Mouse (Mus musculus) retina, embryonic 14.5 days (tissue): ENCODE results near the gene Ksr1.

ENCODE experiments used
- DNase-seq: peaks from one replicate; pipeline ENCODE4 v3.0.0-alpha.2; 2015; ENCODE audit warnings: low spot score

Ksr1 gene

DNA sequence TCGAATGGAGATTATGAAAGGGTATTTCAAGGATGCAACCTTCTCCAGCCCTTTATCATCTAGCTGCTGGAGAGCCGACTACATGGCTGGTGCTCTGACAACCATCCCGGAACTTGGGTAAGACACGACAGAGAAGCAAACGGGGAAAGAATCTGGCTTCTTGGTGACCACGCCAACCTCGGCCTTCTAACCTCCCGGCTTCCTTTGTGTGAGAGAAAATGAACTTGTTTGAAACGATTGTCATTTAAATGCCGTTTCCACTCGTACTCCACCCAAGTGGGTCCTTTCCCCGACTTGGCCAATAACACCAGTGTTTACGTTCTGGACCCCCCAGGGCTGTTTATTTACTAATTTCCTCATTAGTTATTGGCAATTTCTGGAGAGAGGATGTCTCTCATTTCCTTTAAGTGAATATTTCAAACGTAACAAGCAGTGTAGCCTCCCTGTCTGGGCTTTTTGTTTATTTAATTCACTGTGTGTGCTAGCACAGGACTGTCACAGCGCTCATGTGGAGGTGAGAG lies 52.8 kb downstream of the Ksr1 start:
- no peak for DNase-seq

DNA sequence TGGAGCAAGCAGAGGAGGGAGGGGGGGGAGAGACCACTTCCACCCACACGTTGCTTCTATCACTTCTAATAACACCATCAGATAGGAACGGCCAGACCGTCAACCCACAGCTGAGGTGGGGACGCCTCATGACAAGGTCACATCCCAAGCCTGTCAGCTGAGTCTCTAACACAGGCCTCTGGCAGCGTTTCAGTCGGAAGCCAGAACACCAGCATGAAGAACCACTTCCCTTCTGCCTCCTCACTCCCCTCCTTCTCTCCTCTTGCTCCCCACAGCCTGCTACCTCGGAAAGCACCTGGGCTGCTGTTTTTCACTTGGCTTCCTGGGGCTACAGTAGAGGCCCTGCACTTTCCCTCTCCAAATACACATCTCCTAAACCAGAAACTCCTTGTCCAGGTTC lies 53.4 kb downstream of the Ksr1 start:
- DNase-seq: no peak

GRCm38 (mm10) chr11:79092245-79092644 lies 54.0 kb downstream of the Ksr1 start:
- no peak for DNase-seq

- DNase-seq: no peak
Measured at GRCm38 (mm10) chr11:79089756-79090155, 56.5 kb downstream of the Ksr1 start.

GRCm38 (mm10) chr11:79089027-79089426 lies 57.2 kb downstream of the Ksr1 start:
- DNase-seq: no peak

DNA sequence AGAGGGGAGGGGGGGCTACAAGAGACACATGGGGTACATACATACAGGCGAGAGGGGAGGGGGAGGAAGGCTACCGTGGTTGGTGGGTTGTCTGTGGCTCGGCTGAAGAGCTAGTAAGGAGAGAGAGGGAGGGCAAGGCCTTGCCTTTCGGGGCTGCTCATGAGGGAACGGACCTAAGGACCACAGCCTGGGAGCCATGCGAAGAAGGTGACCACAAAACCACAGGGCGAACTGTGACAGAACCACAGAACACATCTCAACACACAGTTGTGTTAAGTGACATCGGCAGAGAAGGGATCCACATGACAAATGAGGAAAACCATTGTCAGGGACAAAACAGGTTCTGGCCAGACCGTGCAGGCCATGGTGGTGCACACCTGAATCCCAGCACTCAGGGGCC lies 57.9 kb downstream of the Ksr1 start:
- no peak for DNase-seq

DNA sequence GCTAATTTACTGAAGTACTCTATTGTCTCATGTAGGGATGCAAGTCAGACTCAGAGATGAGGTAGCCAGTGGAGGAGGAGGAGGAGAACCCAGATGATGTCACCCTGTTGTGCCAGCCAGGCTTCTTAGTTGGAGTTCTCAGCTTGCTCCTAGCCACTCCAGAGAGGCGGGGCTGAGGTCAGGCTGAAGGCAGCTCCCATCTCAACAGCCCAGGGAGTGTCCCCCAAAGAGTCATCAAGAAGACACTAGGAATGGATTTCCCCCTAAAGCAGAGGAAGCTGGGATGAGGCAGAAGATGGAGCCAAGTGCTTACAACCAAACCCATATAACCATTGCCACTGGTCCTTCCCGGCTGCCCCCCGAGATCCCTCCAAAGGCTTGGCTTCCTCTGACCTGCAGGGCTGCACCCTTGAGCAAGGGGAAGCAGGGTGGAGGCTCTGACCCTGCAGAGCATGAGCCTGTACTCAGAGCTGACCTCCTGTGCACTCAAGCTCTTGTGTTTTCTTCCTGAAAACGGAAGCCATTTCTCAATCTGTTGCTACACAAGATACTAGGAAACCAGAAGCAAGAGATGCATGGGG lies 58.4 kb downstream of the Ksr1 start:
- no peak for DNase-seq

GRCm38 (mm10) chr11:79086787-79087186 lies 59.4 kb downstream of the Ksr1 start:
- no peak for DNase-seq

DNA sequence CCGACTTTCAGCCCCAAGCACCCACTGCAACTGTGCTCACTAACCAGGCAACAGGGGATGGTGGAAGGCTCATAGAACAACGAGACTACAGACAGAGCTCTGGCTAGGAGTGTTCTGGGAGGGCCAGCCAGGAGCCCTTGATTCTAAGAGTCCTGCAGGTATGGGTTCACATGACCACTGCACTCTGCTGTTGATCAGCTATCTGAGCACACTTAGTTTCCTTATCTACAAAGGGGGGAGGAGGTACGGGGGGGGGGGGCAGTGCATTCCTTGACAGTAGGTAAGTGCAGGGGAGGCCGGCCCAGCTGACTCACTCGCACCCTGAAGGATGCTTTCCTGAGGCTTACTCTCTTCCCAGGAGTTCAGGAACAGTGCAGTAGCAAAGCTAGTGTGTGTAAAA lies 61.1 kb downstream of the Ksr1 start:
- DNase-seq: no peak

DNA sequence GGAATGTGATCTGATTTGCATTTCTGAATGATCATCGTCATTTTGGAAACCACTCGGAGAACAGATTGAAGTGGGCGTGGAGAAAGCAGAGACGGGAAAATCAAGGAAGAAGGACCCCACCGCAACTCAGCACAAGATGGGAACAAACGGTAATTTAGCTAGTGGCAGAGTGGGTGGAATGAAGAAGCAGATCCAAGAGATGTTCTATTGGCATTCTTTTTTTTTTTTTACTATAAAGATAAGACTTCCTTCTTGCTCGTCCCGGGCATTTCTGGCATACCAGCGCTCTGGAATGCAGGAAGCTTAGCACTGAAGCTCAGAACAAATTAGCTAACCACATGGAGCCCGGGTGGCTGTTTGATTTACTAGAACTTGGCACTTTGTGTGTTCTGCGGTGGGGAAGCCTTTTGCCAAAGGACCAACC lies 63.2 kb downstream of the Ksr1 start:
- DNase-seq: no peak

- DNase-seq: no peak
Measured at GRCm38 (mm10) chr11:79080965-79081891, 65.0 kb downstream of the Ksr1 start.

GRCm38 (mm10) chr11:79080081-79080480 lies 66.1 kb downstream of the Ksr1 start:
- no peak for DNase-seq

DNA sequence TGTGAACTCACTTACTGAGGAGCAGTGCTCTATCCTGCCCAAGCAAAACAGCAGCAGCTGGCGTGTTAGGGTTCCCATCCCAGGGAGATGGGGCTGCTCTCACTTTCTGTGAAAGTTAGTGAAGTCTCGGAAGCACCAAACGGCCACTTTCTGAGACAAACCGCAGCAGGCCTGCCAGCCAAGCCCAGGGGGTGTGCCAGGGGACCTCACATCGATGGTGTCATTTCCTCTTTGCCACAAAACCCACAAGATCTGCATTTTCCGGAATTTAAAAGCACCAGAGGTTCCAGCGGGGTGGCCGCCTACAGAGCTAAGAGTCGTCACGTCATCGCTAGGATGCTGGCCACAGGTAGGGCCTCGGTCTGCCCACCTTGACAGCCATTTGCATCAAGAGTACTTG lies 69.7 kb downstream of the Ksr1 start:
- no peak for DNase-seq

GRCm38 (mm10) chr11:79075044-79075443 lies 71.2 kb downstream of the Ksr1 start:
- DNase-seq: no peak

DNA sequence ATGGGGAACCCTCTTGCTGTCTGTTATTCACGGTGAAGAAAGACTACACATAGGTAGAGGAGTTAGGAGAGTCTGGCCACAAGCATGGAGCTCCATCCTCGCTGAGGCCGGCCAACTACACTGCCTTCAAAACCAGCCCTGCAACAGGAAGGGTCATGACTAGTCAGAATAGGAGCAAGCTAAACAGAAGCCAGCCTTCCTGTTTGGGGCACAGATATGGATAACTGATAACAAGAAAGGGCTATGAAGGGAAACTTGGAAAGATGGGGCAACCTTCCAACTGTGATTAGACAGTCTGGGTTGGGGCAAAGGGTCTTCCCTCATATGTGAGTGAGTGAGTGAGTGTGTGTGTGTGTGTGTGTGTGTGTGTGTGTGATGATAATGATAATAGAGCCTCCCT lies 71.6 kb downstream of the Ksr1 start:
- DNase-seq: no peak

GRCm38 (mm10) chr11:79073583-79073982 lies 72.6 kb downstream of the Ksr1 start:
- no peak for DNase-seq

- no peak for DNase-seq
Measured at GRCm38 (mm10) chr11:79072108-79072507, 74.1 kb downstream of the Ksr1 start.

DNA sequence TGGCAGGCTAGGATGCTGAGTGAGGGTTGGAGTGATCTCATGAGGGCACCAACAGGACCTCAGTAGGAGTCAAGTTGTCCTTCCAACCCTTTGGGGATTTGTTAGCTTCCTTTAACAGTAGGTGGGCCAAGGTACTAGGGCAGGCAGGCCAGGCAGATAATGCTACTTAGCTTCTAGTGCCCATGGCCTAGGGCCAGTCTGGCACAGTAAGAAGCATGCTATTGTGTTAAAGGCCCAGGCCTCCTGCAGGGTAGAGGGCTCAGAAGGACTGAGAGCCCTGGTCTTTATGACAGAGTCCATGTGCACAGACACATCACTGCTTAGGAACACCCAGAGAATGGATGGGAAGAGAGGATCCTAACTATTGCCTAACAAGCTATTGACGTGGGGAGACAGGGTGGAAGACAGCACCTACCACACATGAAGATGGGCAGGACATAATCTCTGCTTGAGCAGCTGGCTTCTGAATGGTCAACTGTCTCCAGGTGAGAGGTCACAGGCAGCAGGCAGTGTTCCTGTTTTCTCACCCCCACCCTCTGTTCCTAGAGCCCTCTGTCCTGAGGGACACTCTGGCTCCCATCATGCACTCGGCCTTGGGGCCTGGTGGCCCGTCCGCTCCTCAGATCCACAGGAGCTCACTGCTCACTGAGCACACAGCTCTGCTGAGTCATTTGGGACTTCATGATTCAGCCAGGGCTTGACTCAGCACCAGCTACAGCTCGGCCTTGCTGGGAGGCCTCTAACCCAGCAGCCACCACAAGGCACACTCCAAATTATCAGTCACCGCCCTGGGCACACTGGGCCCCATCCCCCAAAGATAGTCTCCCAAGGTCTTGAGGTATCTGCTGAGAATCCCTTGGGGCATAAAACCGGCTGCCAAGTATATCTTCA lies 74.9 kb downstream of the Ksr1 start:
- DNase-seq: no peak

DNA sequence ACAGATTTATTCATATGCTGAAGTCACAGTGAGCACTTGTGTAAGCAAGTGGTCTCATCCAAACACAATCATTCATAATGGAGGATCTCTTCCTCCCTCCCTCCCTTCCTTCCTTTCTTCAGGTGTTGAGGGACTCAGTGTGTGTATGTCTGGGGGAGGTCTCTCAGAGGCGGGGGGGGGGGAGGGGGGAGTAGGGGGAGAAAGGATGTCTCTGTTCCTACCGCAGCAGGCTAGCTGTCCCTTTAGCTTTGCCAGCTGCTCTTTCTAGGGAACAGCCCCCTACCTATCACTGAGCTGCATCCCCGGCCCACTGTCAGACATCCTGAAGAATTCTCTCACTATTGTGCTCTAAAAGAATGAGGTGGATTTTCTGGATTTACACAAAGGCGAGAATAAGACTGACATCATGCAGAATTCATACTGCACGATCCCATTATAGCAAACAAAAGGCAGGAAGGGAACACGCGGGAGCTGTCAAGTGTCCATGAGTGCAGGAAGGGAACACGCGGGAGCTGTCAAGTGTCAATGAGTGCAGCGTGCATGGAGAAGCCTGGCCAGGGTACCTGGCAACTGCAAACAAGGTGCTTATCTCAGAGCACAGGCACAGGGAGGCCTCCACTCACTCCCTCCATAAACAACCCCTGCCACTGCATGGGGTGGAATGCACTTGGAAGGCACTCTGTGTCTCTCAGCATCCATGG lies 76.6 kb downstream of the Ksr1 start:
- DNase-seq: peak; percentile 16

DNA sequence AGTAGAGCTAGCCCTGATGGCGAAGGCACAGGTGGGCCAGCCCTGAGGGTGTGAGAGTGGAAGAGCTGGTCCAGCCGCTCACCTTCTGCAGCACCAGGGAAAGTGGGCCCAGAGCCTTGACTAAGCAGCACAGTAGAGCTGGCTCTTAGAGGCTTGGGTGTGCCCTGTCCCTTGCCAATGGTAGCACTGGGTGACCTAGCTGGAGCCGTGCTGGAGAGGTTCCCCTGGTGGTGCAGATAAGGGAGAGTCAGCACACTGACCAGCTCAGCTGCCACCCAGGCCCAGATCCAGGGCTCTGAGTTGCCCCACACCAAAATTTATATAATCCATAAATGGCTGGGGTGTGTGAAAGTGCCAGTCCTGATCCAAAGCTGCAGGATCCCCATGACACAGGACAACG lies 79.0 kb downstream of the Ksr1 start:
- DNase-seq: no peak

- DNase-seq: no peak
Measured at GRCm38 (mm10) chr11:79066191-79066530, 80.0 kb downstream of the Ksr1 start.
